Mouse (Mus musculus): ENCODE data around the gene Tekt4. TPM values are rescaled to one million over a fixed set of nuclear protein-coding genes. Genes with fewer than 3 reads are reported as not detected.

Tekt4 gene
- total RNA-seq (2015) (not detected in 2 replicates), total RNA-seq (2017) (not detected in 2 replicates)

GRCm38 (mm10) chr17:25454272-25454671 is at the start of gene Tekt4:
TSS of gene Tekt4 (plus strand) at chr17:25454615.
- ATAC-seq (replicated peaks; ENCODE audit: poor library complexity) = no peak

- no peak for ATAC-seq (replicated peaks; ENCODE audit: poor library complexity)
Measured at GRCm38 (mm10) chr17:25405224-25405895, 49.1 kb upstream of the Tekt4 start.

- no peak for ATAC-seq (replicated peaks; ENCODE audit: poor library complexity)
Measured at GRCm38 (mm10) chr17:25406011-25406441, 48.4 kb upstream of the Tekt4 start.

- no peak for ATAC-seq (replicated peaks; ENCODE audit: poor library complexity)
Measured at GRCm38 (mm10) chr17:25407352-25407751, 47.1 kb upstream of the Tekt4 start.

GRCm38 (mm10) chr17:25408302-25408999 is 46.0 kb upstream of the Tekt4 start:
- no peak for ATAC-seq (replicated peaks; ENCODE audit: poor library complexity)

GRCm38 (mm10) chr17:25409621-25410020 is 44.8 kb upstream of the Tekt4 start:
- no peak for ATAC-seq (replicated peaks; ENCODE audit: poor library complexity)

- ATAC-seq (replicated peaks; ENCODE audit: poor library complexity) = no peak
Measured at GRCm38 (mm10) chr17:25410180-25410579, 44.2 kb upstream of the Tekt4 start.

- ATAC-seq (replicated peaks; ENCODE audit: poor library complexity) = no peak
Measured at GRCm38 (mm10) chr17:25410786-25411185, 43.6 kb upstream of the Tekt4 start.

GRCm38 (mm10) chr17:25411251-25411650 is 43.2 kb upstream of the Tekt4 start:
- no peak for ATAC-seq (replicated peaks; ENCODE audit: poor library complexity)

- ATAC-seq (replicated peaks; ENCODE audit: poor library complexity) = no peak
Measured at GRCm38 (mm10) chr17:25414209-25414608, 40.2 kb upstream of the Tekt4 start.

GRCm38 (mm10) chr17:25414917-25415316 is 39.5 kb upstream of the Tekt4 start:
- no peak for ATAC-seq (replicated peaks; ENCODE audit: poor library complexity)

- ATAC-seq (replicated peaks; ENCODE audit: poor library complexity) = no peak
Measured at GRCm38 (mm10) chr17:25415421-25415913, 38.9 kb upstream of the Tekt4 start.

- no peak for ATAC-seq (replicated peaks; ENCODE audit: poor library complexity)
Measured at GRCm38 (mm10) chr17:25416219-25416618, 38.2 kb upstream of the Tekt4 start.

- no peak for ATAC-seq (replicated peaks; ENCODE audit: poor library complexity)
Measured at GRCm38 (mm10) chr17:25417990-25418389, 36.4 kb upstream of the Tekt4 start.

GRCm38 (mm10) chr17:25418926-25419325 is 35.5 kb upstream of the Tekt4 start:
- ATAC-seq (replicated peaks; ENCODE audit: poor library complexity) = no peak

- ATAC-seq (replicated peaks; ENCODE audit: poor library complexity) = no peak
Measured at GRCm38 (mm10) chr17:25420998-25421397, 33.4 kb upstream of the Tekt4 start.

GRCm38 (mm10) chr17:25424526-25425080 is 29.8 kb upstream of the Tekt4 start:
- no peak for ATAC-seq (replicated peaks; ENCODE audit: poor library complexity)

GRCm38 (mm10) chr17:25425996-25426395 is 28.4 kb upstream of the Tekt4 start:
- no peak for ATAC-seq (replicated peaks; ENCODE audit: poor library complexity)

- ATAC-seq (replicated peaks; ENCODE audit: poor library complexity) = no peak
Measured at GRCm38 (mm10) chr17:25427441-25427840, 27.0 kb upstream of the Tekt4 start.

GRCm38 (mm10) chr17:25429240-25429639 is 25.2 kb upstream of the Tekt4 start:
- ATAC-seq (replicated peaks; ENCODE audit: poor library complexity) = no peak

- ATAC-seq (replicated peaks; ENCODE audit: poor library complexity) = no peak
Measured at GRCm38 (mm10) chr17:25429886-25430285, 24.5 kb upstream of the Tekt4 start.

GRCm38 (mm10) chr17:25430534-25430933 is 23.9 kb upstream of the Tekt4 start:
- ATAC-seq (replicated peaks; ENCODE audit: poor library complexity) = no peak

All from megakaryocyte progenitor cell, adult 5-6 weeks (primary cell).